Mouse (Mus musculus) cortical plate, adult 2 months (tissue): ENCODE data around the gene Plek2.

Experiments
- CTCF ChIP-seq: fragments of 200-500 bp; IDR thresholded peaks from 2 replicates; pipeline ENCODE4 v1.5.1; 2011; ENCODE audit warnings: mild to moderate bottlenecking, control low read depth, low read length; ENCODE audit not compliant: insufficient read depth; ENCODE audit errors: extremely low read depth
- POLR2A ChIP-seq: fragments of 200-500 bp; IDR thresholded peaks from 2 replicates; pipeline ENCODE4 v1.6.1; 2011; ENCODE audit warnings: mild to moderate bottlenecking, low read length, control low read depth; ENCODE audit not compliant: insufficient read depth; ENCODE audit errors: extremely low read depth

DNA sequence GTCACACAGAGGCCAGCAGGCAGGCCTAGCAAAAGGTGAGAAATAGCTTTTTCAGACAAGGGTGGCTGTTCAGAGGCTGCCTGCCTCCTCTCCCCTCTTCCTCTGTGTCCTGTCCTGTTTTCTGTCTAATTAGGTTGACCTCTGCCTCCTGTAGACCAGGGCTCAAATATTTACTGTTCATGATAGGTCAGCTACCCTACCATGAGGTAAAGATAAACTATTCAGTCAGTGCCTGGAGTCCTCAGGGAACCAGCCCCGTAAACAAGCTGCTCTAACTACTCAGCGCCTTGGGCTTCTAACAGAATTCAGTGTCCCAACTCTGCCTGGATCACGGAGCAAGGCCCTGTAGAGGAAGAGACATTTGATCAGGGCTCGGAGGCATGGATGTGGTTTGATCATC lies 29.7 kb upstream of the Plek2 start:
- TF ChIP-seq CTCF, result no peak
- TF ChIP-seq POLR2A, result no peak
